Mouse (Mus musculus) heart, embryonic 16.5 days (tissue): ENCODE measurements around the gene Lck. TPM values are rescaled to one million over a fixed set of nuclear protein-coding genes. Genes with fewer than 3 reads are reported as not detected.

Source experiments
- ATAC-seq: fragments of 200-750 bp; cut with Nextera tagmentation; replicated peaks from 2 replicates; pipeline ENCODE4 v1.8.0; 2017; ENCODE audit warnings: moderate number of reproducible peaks; ENCODE audit not compliant: insufficient read depth, low FRiP score; ENCODE audit errors: extremely low read depth
- H3K27ac ChIP-seq: fragments of 300-500 bp; sonication (generic); 2 replicates; pipeline ENCODE4 v1.5.1; 2014; ENCODE audit warnings: mild to moderate bottlenecking, low read length, control low read depth, moderate library complexity
- H3K27me3 ChIP-seq: fragments of 300-500 bp; sonication (generic); 2 replicates; pipeline ENCODE4 v1.6.1; 2014; ENCODE audit warnings: low read length, mixed read lengths; ENCODE audit not compliant: control insufficient read depth, insufficient read depth
- H3K36me3 ChIP-seq: fragments of 300-500 bp; sonication (generic); 2 replicates; pipeline ENCODE4 v1.6.1; 2014; ENCODE audit not compliant: control insufficient read depth, insufficient read depth
- H3K4me1 ChIP-seq: fragments of 300-500 bp; sonication (generic); 2 replicates; pipeline ENCODE4 v1.6.1; 2014; ENCODE audit warnings: low read length, mixed read lengths; ENCODE audit not compliant: control insufficient read depth, insufficient read depth
- H3K4me2 ChIP-seq: fragments of 300-500 bp; sonication (generic); 2 replicates; pipeline ENCODE4 v1.6.1; 2014; ENCODE audit warnings: low read depth, mild to moderate bottlenecking, control low read depth, low read length
- H3K4me3 ChIP-seq: fragments of 300-500 bp; sonication (generic); 2 replicates; pipeline ENCODE4 v1.5.1; 2014; ENCODE audit warnings: mild to moderate bottlenecking, control low read depth, low read length
- H3K9ac ChIP-seq: fragments of 300-500 bp; sonication (generic); 2 replicates; pipeline ENCODE4 v1.6.1; 2014; ENCODE audit warnings: low read length, control low read depth
- H3K9me3 ChIP-seq: fragments of 300-500 bp; sonication (generic); replicated peaks from 2 replicates; pipeline ENCODE4 v1.6.1; 2016; ENCODE audit warnings: low read length; ENCODE audit not compliant: control insufficient read depth
- WGBS: fragments of 180-500 bp; shearing (Covaris S2); extraction: QIAGEN DNeasy Blood & Tissue Kit; methylation state at CpG from one replicate; pipeline ENCODE4 v1.1.7; 2014; 5-methylcytosine and 5-hydroxymethylcytosine counted together
- polyA plus RNA-seq: library from polyadenylated mRNA; unstranded; fragments of >200 nt; fragmentation: Nextera tagmentation; extraction: Ambion mirVana; gene quantifications from 2 replicates; pipeline ENCODE4 v1.2.1, GENCODE M21; 2015

Lck gene
- 45.9 and 121 TPM in 2 replicates for polyA plus RNA-seq

GRCm38 (mm10) chr4:129573430-129573829, at the start of gene Lck:
Gene Lck, minus strand, starts transcription at chr4:129573641.
- H3K4me3 ChIP-seq = peak within 1 kb of the TSS; percentile 0; the same call in 1 of the 2 replicates
- peak within 1 kb of the TSS; percentile 2 for H3K27ac ChIP-seq
- H3K36me3 ChIP-seq = no peaks in the 10 kb centered on the region
- no peaks in the 10 kb centered on the region for H3K27me3 ChIP-seq
- H3K9me3 ChIP-seq = no peaks in the 10 kb centered on the region
- no peak for ATAC-seq
- peaks cover 9% of the 10 kb centered on the region for H3K4me1 ChIP-seq
- 89% methylated on average over 8 of the region's 8 CpGs for WGBS
- H3K9ac ChIP-seq = no peak within 1 kb of the TSS
- H3K4me2 ChIP-seq = peak within 1 kb of the TSS; percentile 26

GRCm38 (mm10) chr4:129622803-129623535, 49.5 kb upstream of the Lck start:
- Histone ChIP-seq H3K9me3 (no peaks in the 10 kb centered on the region), H3K27me3 (no peaks in the 10 kb centered on the region), H3K4me2 (peak overlapping the region; percentile 83), H3K4me3 (peak overlapping the region; percentile 84), H3K36me3 (peaks cover 13% of the 10 kb centered on the region), H3K27ac (peak overlapping the region; percentile 93), H3K4me1 (peaks cover 31% of the 10 kb centered on the region), H3K9ac (peak overlapping the region; percentile 87)
- 20% methylated on average over 8 of the region's 8 CpGs for WGBS
- no peak for ATAC-seq

- Histone ChIP-seq H3K27me3 (no peaks in the 10 kb centered on the region), H3K9me3 (no peaks in the 10 kb centered on the region), H3K9ac (peak overlapping the region; percentile 87; the same call in 1 of the 2 replicates), H3K27ac (peak overlapping the region; percentile 56), H3K4me1 (peaks cover 32% of the 10 kb centered on the region), H3K4me2 (peak overlapping the region; percentile 83), H3K36me3 (peaks cover 10% of the 10 kb centered on the region), H3K4me3 (peak overlapping the region; percentile 84)
- WGBS = 72% methylated on average over 11 of the region's 11 CpGs
- no peak for ATAC-seq
These were observed 48.8 kb upstream of the Lck start for GRCm38 (mm10) chr4:129622120-129622802.

DNA sequence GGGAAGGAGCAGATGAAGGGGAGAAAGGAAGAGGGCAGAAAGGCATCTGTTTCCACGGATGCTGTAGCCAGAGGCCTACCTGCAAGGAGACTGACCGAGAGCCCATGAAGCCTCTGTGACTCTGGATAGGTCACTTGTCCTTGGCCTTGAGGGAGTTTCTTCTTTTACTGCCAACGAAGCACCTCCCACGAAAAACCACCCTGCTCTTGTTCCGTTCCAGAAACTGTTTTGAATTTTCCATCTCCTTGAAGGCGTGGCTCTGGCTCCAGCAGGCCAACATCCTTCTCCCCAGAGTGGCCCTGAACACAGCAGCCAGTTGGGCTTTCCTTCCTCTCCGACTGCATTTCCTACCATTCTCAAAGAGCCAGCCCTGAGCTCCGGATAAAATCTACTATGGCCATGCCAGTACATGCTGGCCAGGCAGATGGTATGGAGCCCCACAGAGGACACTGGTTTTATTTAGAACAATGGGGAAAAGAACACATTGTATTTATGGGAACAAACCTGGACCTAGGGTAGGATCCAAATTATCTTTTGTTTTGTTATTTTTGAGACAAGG, 47.9 kb upstream of the Lck start:
- 0 out of 2 replicates have a peak overlapping the region, but pooled peaks have one; percentile 4 for H3K4me3 ChIP-seq
- H3K27me3 ChIP-seq = no peaks in the 10 kb centered on the region
- no peak for ATAC-seq
- H3K9me3 ChIP-seq = no peaks in the 10 kb centered on the region
- H3K9ac ChIP-seq = no peak overlapping the region
- 68% methylated on average over 8 of the region's 8 CpGs for WGBS
- peak overlapping the region; percentile 13 for H3K4me2 ChIP-seq
- H3K4me1 ChIP-seq = peaks cover 32% of the 10 kb centered on the region
- H3K27ac ChIP-seq = peak overlapping the region; percentile 56
- peaks cover 6% of the 10 kb centered on the region; the same call in 1 of the 2 replicates for H3K36me3 ChIP-seq

DNA sequence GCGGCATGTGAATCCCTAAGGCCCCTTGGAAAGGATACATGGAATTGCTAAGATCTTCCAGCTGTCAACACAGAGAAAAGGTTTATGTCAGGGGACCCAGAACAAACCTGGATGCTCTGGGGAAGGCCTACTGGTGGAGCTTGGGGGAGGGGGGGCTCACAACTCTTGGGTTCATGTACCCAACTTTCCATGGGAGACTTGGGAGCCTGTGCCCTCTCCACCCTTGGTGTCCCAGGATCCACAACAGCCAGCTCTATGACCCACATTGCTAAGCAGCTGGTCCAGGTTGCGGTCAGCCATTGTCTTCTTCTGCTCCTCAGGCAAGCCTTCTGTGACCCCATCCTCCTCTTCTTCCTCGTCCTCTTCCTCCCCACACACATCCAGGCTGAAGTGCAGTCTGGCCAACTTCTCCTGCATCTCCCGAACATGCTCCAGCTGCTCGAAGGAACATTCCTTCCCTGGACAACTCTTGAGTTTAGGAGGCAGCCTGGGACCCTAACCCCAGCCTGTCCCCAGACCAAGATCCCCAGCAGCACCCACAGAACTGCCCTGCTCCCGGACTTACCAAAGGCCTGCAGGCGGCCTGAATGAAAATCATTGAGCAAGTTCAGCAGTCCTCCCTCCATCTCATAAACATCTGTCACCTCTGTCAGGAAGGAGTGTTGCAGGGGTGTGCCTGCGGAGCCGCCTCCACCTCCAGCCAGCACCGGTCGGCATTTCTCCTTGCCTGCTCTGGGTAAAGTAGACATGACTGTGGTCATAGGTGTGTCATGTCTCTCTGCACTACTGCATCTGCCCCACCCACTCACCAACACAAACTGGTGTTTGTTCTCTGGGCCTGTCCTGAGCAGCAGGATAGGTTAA, 47.2 kb upstream of the Lck start:
- Histone ChIP-seq H3K9ac (no peak overlapping the region), H3K9me3 (no peaks in the 10 kb centered on the region), H3K27ac (peak overlapping the region; percentile 34), H3K36me3 (peaks cover 13% of the 10 kb centered on the region; the same call in 1 of the 2 replicates), H3K4me3 (0 out of 2 replicates have a peak overlapping the region, but pooled peaks have one; percentile 4), H3K4me1 (peaks cover 31% of the 10 kb centered on the region), H3K4me2 (peak overlapping the region; percentile 13), H3K27me3 (no peaks in the 10 kb centered on the region)
- 79% methylated on average over 11 of the region's 11 CpGs for WGBS
- ATAC-seq = no peak

DNA sequence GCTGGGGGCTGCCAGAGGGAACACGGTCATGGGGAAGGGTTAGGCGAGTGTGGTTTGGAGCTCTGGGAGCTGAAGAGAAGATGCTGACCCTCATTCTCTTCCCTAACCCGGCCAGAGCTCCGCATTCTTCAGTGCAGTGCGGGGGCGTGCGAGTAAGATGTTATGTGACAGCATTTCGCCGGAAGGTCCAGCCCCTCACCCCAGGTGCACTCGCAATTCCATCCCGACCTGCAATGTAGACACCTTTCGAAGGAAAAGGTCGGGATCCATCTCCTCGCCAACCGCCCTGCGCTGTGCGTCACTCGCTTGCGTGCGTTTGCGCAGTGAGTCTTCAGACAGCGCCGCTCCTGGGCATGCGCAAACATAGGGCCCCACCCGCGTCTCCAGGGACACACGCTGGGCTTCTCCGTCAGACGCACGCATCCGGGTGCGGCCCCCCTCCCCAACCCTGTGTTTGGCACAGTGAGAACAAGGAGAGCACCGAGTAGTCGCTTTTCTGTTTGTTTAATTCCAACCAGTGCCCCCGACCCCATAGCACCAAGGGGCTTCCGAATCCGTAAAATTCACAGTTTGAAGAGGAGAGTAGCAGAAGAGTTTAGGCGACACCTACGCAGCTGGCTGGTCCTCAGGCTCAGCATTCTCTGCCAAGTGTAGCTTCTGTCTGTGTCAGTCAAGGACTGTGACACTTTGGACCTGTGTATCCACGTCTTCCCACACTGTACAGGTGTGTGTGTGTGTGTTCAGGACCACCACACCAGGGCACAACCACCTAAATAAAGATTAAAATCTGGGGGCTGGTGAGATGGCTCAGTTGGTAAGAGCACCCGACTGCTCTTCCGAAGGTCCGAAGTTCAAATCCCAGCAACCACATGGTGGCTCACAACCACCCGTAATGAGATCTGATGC, 45.6 kb upstream of the Lck start, which contains the start of gene Iqcc:
Gene Iqcc, minus strand, starts transcription at position 314 of the 906 bp plus-strand sequence.
- ATAC-seq = peak; percentile 87
- Histone ChIP-seq H3K9ac (peak within 1 kb of the TSS; percentile 92), H3K4me3 (peak within 1 kb of the TSS; percentile 84), H3K27me3 (no peaks in the 10 kb centered on the region), H3K4me2 (peak within 1 kb of the TSS; percentile 97), H3K4me1 (peaks cover 26% of the 10 kb centered on the region), H3K36me3 (peaks cover 14% of the 10 kb centered on the region; the same call in 1 of the 2 replicates), H3K9me3 (no peaks in the 10 kb centered on the region), H3K27ac (peak within 1 kb of the TSS; percentile 91)
- WGBS = 4% methylated on average over 43 of the region's 44 CpGs

DNA sequence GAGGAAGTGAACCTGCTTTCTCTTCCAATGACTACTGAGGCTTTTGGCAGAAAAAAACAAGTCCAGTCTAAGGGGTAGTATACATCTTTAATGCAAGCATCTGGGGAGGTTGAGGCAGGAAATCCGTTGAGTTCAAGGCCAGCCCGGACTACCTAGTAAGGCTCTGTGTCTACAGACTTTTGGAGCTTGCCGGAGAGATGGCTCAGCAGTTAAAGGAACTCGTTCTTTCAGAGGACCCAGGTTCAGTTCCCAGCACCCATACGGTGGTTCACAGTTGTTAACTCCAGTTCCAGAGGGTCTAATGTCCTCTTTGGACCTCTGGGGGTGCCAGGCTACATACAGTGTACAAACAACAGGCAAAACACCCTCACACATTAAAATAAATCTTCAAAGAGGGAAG, 44.6 kb upstream of the Lck start:
- peaks cover 14% of the 10 kb centered on the region; the same call in 1 of the 2 replicates for H3K36me3 ChIP-seq
- peak overlapping the region; percentile 84 for H3K4me3 ChIP-seq
- peak overlapping the region; percentile 97 for H3K4me2 ChIP-seq
- H3K27ac ChIP-seq = no peak overlapping the region; the same call in 1 of the 2 replicates
- peaks cover 30% of the 10 kb centered on the region for H3K4me1 ChIP-seq
- no peak for ATAC-seq
- WGBS = 91% methylated on average over 5 of the region's 5 CpGs
- H3K9ac ChIP-seq = peak overlapping the region; percentile 92
- no peaks in the 10 kb centered on the region for H3K27me3 ChIP-seq
- no peaks in the 10 kb centered on the region for H3K9me3 ChIP-seq
